Mouse (Mus musculus) gastrocnemius, adult 8-10 months (tissue): Measurements from ENCODE around the gene Gm12830. TPM values are rescaled to one million over a fixed set of nuclear protein-coding genes. Genes with fewer than 3 reads are reported as not detected.
A peak's percentile ranks its signal among the peaks of the same experiment; 100 is the strongest.

Source experiments
- DNase-seq, 2 experiments: peaks; one replicate each; pipeline ENCODE4 v3.0.0; 2022; ENCODE audit warnings: low spot score in 2 of 2
- total RNA-seq, 4 experiments: library from RNA; stranded (reverse); gene quantifications; 2 replicates each; pipeline ENCODE4 v1.2.4; 2022

Gm12830 gene
- total RNA-seq = not detected

DNA sequence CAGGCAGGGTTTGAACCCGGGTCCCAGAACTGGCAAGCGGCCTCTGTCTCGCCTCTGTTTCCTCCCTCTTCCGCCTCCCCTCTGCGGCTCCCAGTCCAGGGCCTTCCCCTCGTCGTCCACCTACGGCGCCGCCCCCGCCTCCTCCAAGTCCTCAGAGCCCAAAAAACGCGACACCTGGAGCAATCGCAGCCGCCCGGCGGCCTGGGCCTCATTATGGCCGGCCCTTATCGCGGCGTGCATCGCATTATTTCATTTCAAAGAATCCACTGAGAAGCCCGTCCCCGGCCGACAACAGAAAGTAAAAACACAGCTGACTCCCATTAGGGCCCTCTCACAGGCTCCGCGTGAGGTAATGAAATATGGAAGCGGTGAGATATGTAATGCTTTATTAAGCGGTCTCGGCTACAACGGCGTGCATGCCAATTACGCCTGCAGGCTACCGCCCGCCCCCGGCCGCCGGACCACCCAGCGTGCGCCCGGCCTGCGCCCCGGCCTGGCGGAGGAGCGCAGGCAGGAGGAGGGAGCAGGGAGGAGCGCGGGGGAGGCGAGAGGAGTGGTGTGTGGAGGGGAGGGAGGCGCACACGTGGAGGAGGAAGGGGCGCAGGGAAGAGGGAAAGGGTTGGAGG lies at the start of gene Gm12830:
TSS of gene Gm12830 (plus strand) at position 156 of the 626 bp plus-strand sequence.
- DNase-seq = peak; percentile 4 to 32

DNA sequence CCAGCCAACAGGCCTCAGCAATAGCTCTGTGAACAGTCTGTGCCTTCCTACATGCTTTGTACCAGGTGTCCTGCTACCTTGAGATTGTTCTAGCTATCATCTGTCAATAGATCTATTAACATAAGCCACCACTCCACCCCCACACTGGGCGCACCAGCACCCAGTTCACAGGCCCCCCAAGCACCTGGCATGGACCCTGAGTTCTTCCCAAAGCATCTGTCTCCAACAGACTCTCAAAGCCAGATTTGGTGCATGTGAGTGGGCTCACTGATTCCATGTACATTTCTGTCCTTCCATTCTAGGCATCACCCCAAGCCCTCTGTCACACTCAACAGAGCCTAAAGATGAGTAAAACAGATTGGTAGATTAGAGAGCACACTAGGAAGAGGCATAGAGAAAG lies 48.2 kb upstream of the Gm12830 start:
- no peak for DNase-seq

DNA sequence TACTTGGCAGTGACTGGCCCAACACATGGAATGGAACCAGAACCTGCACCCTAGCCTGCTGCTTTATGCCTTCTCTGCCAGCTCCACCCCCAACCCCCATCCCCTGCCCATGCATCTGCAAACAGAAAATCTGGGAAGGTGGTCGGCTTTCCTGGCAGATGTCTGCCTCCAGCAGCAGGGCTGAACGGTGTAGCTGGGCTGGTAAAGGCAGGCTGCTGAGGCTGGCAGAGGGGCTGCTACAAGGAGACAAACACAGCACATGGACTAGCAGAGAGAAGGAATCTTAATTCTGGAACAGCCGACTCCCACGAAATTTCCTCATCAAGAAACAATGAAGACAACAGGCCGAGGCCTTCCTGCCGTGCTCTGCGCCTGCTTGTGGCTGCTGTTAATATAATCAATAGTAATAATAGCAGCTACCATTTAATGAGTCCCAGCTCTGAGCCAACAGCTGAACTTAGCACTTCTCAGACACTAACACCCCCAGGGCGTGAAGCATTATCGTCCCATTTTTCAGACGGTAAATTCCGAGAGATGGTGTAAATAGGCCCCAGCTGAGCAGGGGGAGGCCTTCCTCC lies 43.8 kb upstream of the Gm12830 start:
- no peak for DNase-seq

DNA sequence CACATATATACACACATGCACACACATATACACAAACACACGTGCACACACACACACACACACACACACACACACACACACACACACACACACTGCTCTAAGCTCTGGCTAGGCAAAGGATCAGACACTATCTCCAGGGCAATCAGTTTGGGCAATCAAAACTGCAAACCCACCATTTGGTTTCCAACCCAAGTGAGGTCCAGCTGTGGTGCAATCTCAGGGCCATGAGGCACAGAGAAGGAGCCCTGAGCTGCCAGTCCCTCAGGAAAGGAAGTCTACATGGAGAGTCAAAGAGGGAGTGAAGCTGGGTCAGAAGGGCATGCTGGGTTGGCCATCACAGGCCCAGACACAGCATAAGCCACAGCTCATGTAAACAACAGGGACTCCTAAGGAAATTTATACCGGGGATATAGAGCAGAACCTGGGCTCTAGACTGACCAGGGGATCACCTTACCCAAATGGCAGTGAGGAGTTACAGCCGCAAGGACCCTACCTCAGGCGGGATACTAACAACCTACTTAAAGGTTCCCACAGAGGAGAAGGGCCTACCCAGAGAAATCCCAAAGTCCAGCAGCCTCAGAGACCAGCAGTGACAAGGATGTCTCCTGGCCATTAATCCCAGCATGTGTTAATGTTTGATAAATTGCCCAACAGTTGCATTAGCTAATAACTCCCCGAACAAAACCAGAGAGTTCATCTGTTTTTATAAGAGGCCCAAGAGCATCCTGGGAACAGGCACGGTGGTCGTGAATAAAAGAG lies 42.6 kb upstream of the Gm12830 start:
- DNase-seq = no peak

DNA sequence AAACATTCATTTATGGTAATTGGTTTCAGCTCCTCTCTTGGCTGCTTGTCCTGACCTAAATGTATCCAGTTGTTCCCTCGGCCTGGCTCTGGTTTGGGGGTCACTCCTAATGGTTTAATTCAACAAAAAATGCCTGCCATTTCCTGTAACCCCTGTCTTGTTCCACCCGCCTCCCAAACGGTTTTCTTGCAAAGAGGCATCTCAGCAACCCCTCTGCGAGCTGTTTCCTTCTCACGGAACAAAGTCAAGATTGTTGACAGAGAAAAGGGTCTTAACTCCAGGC lies 42.1 kb upstream of the Gm12830 start:
- DNase-seq = no peak

DNA sequence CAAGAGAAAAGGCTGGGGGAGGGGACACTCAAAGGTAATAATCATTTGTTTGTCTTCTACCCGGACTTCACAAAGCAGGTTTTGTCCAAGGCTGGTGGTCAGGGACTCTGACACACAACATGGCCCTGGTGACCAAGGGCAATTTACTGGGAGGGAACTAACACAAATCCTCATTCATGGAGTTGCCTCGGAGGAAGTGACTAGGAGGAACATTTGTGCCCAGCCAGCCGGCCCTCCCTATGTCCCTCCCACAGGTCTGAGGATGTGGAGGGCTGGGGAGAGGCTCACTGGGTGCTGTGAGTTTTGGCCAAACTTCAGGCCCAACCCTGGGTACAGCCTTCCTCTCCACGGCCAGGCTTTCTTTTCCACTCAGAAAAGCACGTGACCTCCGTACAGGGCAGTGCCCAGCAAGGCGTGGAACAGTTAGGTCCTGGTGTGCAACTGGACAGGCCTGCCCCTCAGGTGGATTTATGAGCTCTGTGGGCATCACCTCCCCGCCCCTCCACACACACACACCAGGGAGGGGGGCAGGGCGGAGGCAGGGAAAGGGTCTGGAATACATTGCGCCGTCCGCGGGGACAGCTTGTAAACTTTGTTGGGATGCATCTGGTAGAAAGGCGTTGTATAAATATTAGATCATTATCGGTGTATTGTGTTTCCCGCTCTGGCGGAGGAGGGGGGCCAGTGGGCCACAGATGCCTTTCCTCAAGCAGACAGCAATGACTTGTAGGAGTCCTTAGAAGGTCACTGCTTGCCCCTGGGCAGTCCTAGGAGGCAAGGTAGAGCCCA lies 41.6 kb upstream of the Gm12830 start:
- DNase-seq = no peak

DNA sequence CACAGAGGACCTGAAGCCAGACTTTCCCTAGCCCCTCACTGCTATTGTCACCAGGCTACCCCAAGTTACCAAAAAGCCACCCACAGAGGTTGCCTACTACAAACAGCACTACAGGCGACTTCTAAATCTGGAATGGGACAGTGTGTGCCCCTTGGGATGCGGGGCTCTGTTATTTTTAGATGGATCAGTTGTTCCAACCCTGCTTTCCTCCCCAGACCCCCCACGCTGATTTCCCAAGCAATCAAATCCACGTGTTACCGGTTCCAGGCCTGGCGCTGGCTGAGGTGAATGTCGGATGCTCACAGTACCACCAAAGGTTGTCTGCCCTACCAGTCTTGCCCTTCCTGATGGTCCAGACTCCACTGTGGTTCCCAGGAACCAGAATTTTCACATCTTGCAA lies 38.7 kb upstream of the Gm12830 start:
- DNase-seq = no peak

DNA sequence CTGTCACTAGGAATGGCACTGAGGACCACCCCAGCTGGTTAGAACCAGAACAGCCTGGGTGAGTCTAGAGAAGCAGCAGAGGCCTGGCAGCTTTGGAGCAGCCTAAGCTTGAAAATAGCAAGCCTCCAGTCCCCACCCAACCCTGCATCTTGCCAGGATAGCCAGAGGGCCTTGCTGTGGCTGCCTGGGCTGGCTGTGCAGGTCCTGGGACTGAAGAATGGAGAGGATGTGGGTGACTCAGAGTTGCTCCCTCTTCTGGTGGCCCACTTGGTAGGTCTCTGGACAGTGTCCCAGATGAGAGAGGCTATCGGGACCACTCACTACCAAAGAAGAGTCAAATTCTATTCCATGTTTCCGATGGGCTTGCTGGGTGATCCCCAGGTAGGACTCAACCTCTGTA lies 36.8 kb upstream of the Gm12830 start:
- no peak for DNase-seq

DNA sequence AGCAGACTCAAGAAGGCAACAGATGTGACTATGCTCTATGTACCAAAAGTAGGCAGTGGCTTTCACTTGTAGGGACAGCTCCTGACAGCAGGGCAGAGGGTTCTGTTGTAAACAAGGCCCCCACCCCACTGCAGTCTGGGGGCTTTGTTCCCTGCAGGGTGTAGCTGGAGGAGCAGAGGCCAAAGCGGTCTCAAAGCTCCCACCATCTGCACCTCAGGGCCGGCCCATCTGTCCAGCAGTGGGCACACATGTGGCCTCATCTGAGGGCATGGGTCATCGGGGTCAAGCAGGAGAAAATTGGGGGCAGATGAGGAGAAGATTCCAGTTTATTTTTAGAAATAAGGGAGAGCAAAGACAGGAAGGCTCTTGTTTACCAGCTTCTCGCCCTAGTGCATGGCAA lies 32.7 kb upstream of the Gm12830 start:
- no peak for DNase-seq

DNA sequence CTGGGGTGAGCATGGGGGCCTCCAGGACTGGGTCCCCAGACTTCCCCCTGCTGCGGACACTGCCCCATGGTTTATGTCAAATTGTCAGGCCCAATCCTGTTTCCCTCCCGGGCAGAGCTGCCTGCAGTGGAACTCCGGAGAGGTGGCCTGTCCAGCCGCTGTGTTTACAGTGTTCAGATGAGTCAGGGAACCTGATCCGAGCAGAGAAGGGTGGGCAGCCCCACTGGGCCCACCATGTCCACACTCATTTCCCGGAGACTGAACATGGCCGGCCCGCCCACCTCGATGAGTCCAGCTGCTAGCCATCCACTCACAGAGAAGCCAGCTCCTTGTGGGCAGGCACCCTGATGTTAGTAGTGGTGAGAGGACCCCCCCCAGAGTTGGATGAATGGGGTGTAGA lies 29.9 kb upstream of the Gm12830 start:
- no peak for DNase-seq

DNA sequence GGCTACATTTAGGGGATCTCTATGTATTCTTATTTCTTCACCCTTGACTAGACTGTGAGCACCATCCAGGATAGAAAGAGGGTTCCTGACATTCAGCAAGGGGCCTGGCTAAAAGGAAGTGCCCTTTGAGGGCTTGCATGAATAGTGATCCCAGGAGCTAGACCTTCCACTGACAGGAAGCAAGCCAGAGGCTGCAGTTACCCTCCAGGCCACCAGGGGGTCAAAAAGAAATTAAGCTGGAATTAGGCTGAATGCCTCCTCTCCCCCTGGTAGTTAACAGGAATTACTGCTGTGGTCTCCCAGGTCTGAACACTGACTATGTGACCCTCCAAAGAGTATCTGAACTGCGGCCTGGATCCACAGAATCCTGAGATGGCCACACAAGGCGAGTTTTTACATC lies 27.7 kb upstream of the Gm12830 start:
- DNase-seq = no peak

DNA sequence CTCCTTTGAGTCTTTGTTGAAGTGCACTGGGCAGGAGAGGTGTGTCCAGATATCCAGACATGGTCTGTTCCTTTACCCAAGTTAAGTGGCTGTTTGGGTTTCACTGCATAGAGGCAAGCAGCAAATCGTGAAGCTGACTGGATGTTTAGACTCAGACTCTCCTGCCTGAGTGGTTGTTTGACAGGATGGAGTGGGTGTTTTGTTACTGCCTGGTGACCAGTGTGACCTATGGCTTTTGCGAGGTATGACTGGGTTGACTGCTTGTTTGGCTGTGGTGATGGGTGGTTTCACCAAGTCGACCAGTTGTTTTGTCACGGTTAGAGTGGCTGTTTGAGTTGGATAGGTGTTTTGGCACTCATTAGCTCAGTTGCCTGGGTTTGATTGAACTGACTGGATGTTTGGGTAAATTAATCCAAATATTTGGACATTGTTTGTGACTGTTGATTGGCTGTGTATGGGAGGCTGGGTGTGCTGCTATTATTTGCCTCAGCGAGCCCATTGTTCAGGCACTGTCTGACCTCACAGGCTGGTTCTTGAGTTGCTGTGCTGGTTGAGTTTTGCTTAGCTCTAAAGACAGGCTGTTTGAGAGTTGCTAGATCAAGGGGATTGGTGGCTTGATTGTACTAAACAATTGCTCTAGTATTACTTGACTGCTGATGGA lies 24.1 kb upstream of the Gm12830 start:
- no peak for DNase-seq

DNA sequence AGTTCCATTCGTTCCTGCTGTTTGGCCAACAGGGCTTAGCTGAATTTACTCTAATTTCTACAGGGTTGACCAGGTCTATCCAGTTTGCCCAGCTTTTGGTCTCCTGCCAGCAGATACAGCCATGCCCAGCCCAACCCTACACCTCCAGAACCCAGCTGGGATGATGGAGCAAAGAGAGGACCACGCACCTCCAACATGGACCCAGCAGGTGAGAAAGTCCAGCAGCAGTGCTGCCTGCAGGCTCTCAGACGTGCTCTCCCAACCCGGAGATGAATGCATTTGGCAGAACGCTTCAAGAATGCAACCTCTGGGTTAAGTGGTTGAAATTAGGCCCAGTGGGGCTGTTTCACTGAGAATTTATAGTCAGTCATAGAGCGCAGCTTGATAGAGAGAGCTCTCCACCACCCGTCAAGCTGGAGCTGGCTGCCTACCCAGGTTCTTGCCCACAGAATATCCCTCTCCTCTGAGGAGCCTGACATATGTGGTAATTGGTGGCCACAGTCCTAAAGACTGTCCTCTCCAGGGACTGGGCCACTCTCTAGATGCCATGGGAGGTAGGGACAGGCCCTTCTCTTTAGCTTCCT lies 23.4 kb upstream of the Gm12830 start:
- DNase-seq = no peak

DNA sequence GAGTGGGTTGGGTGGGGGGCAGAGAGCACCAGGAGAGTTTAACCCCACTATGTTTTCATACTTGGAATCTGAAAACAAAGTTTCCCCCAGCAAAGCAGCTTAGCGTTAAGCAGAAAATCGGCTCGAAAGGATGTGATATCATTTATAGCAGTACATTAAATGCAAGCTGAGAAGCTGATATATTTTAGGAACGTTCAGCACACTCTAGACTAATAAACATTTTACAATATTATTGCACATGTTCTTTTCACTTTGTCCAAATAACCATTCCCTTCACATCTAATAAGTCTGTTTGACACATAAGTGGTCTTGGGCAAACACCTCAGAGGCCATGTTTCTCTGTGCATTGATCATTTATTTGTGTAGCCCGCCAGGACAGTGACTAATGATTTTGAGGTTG lies 17.4 kb upstream of the Gm12830 start:
- no peak for DNase-seq

DNA sequence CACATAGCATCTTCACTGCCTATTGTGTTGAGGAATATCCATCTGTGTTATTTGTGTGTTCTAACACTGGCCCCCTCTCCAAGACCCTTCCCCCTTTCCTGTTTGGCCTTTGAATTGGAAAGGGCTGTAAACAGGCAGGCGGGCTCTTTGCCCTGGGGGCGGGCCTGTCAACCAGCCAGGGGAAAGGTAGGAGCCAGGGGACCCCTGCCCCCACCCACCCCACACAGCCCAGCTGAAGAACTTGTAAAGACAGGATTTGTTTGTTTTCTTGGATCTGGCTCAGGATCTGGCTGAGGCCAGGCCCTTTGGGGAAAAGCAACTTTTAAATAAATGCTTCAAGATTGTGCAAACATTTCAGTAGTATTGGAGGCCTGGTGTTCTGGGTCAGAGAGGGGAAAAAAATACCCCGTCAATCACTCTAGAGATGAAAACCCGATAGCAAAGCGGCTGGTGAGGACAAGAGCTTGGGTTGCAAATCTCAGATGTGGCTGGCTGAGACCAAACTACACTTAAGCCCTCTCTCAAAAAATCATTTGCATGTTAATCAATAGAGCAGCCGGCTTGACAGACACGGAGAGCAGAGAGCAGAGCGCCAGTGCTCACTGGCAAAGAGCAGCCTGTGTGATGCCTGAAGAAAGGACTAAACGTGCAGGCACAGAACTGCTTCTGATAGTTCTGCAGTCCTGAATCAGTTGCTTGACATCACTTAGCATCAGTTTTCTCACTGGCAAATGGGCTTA lies 2.4 kb upstream of the Gm12830 start:
- no peak for DNase-seq

DNA sequence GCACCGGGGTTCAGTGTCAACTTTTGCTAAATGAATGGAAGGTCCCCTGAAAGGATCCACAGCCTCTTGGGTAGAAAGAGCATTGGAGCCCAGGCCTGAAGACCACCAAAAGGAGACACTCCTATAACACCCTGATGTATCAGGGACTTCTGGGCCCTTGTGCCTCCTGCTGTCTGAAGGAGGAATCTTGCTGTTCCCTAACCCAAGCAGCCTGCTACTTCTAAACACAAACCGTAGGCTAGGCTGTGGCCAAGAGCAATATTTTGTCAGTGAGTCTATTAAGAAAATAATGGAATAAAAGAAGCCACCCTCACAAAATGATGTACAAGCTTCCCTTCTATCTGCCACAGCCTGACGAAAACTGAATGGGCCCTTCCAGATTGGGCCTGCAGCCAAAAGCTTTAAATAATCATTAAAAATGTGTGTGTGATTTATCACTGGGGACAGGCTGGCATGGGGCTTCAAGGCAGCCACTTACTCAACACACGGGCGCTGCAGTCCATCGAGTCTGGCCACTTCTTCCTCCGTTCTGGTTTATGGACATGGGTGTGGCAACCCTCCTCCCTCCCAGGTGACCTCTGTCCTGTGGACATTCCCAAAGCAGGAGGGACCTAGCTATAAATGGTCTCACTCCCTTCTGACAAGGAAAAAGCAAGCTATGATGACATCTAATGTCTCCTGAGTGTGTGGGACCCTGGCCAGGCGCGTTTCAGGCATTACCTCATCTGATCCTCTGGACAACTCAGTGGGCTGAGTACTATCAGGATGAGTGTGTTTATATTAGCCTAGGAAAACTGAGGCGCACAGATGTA lies 13.5 kb downstream of the Gm12830 start:
- DNase-seq = no peak

DNA sequence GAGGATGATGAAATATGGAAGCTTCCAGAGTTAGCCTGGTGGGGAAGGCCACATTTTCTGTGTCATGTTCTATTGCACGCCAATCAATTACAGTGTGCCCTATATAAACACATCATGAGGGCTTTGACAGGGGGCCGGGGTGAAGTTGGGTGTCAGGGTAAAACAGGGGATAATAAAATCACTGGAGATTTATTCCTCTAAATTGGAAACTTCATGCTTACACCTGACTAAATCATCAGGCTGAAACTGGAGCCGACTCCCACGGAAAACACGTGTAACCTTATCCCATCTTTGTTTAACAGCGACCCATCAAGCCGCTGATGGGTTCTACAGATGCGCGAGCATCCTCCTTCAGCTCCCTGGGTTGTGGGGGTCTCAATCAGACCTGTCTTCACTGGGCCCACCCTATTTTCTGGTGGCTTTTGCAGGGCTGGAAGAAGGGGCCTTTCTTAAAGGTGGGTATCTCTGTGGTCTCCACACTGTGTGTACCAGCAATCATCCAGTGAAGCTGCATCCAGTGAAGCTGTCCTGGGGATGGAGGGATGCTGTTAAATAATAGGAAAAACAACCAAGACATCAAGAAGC lies 19.9 kb downstream of the Gm12830 start:
- DNase-seq = no peak

DNA sequence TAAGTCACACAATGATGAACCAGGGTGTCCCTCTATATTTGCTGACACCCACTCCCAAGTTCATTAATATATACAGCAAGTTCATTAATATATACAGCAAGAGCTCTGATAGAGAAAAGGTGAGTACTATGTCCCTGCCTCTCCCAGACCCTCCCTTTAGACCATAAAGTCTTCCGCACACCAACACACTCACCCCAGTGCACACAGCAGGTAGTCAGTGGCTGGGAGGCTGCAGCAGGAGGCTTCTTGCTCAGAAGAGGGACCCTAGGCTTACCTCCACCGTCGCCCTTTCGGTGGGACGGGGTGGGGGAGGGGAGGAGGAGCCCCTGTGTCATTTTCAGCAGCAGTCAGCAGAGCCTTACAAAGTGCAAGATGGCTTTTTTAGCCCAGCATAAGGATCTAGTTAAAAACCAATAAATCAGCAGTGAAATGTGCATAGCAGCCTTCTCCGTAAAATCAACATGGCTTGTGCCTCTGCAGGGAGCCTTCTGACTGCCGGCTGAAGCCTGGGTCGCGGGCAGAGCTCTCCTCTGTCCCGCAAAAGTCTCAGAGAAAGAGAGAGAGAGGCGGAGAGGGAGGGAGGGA lies 20.9 kb downstream of the Gm12830 start:
- no peak for DNase-seq

DNA sequence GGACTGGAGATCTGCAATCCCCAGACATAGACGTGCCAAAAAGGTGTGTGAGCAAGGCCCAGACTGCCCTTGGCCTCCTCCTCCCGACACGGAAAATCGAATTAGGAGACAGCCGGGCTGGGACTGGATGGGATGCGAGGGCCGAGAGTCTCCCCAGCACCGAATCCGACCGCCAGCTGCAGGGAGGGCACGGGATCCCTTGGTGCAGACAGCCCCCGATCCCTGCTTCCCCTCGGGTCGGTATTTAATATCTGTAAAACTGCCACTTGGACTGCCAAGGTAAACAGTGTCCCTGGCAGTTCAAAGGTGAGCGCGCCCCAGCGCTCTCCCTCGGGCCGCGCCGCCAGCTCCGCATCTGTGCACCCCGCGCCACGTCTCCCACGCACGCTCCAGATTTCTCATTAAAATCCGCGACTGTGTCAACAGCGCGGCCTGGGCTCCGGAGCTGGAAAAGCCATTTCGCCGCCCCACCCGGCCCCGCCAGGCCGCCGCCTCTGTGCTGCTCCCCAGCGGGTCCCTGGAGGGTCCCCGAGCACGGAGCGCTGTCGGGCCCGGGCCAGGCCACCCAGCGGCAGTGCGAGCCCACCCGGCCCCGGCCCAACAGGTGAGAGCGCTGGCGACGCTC lies 21.7 kb downstream of the Gm12830 start:
- no peak for DNase-seq
